Mouse (Mus musculus) hindbrain, embryonic 15.5 days (tissue): ENCODE data around the gene Cib1. TPM values are rescaled to one million over a fixed set of nuclear protein-coding genes. Genes with fewer than 3 reads are reported as not detected.

Experiments used
- ATAC-seq: fragments of 200-750 bp; cut with Nextera tagmentation; 2 replicates; pipeline ENCODE4 v1.8.0; 2017; ENCODE audit warnings: low read depth, moderate number of reproducible peaks, moderate TSS enrichment; ENCODE audit not compliant: low FRiP score
- H3K27ac ChIP-seq: fragments of 300-500 bp; sonication (generic); replicated peaks from 2 replicates; pipeline ENCODE4 v1.5.1; 2015; ENCODE audit warnings: mild to moderate bottlenecking, inconsistent platforms
- H3K27me3 ChIP-seq: fragments of 300-500 bp; sonication (generic); 2 replicates; pipeline ENCODE4 v1.6.1; 2015; ENCODE audit warnings: control low read depth, inconsistent platforms
- H3K36me3 ChIP-seq: fragments of 300-500 bp; sonication (generic); 2 replicates; pipeline ENCODE4 v1.6.1; 2015; ENCODE audit warnings: control low read depth, inconsistent platforms
- H3K4me1 ChIP-seq: fragments of 300-500 bp; sonication (generic); replicated peaks from 2 replicates; pipeline ENCODE4 v1.6.1; 2015; ENCODE audit warnings: control low read depth, inconsistent platforms
- H3K4me2 ChIP-seq: fragments of 300-500 bp; sonication (generic); 2 replicates; pipeline ENCODE4 v1.6.1; 2015; ENCODE audit warnings: moderate library complexity, mild to moderate bottlenecking, inconsistent platforms
- H3K4me3 ChIP-seq: fragments of 300-500 bp; sonication (generic); 2 replicates; pipeline ENCODE4 v1.5.1; 2015; ENCODE audit warnings: mild to moderate bottlenecking, inconsistent platforms
- H3K9ac ChIP-seq: fragments of 300-500 bp; sonication (generic); 2 replicates; pipeline ENCODE4 v1.6.1; 2015; ENCODE audit warnings: inconsistent platforms
- H3K9me3 ChIP-seq: fragments of 300-500 bp; sonication (generic); 2 replicates; pipeline ENCODE4 v1.6.1; 2016; ENCODE audit warnings: control low read depth, inconsistent platforms
- WGBS: fragments of 180-500 bp; shearing (Covaris S2); methylation state at CpG from one replicate; pipeline ENCODE4 v1.1.7; 2015; 5-methylcytosine and 5-hydroxymethylcytosine counted together
- polyA plus RNA-seq: library from polyadenylated mRNA; unstranded; fragments of >200 nt; fragmentation: Nextera tagmentation; extraction: Ambion mirVana; gene quantifications from 2 replicates; pipeline ENCODE4 v1.2.1, GENCODE M21; 2015

The Cib1 gene
- polyA plus RNA-seq, 1 experiment from 2014 or later, result 36.4 TPM

GRCm38 (mm10) chr7:80260625-80261371 is 28.2 kb upstream of the Cib1 start, which contains the start of gene Ngrn:
TSS of gene Ngrn (plus strand) at chr7:80261215.
- Histone ChIP-seq H3K36me3 (peaks cover 21% of the 10 kb centered on the region), H3K9me3 (no peaks in the 10 kb centered on the region), H3K27me3 (peaks cover 32% of the 10 kb centered on the region), H3K27ac (peak within 1 kb of the TSS; percentile 88), H3K4me1 (peaks cover 20% of the 10 kb centered on the region), H3K4me3 (peak within 1 kb of the TSS; percentile 96), H3K4me2 (peak within 1 kb of the TSS; percentile 85), H3K9ac (peak within 1 kb of the TSS; percentile 87)
- 25% methylated on average over 40 of the region's 40 CpGs for WGBS
- peak; percentile 92 for ATAC-seq

GRCm38 (mm10) chr7:80257706-80258105 is 25.1 kb upstream of the Cib1 start:
- no peak overlapping the region for H3K27ac ChIP-seq
- no peak overlapping the region for H3K4me3 ChIP-seq
- no peaks in the 10 kb centered on the region for H3K36me3 ChIP-seq
- peaks cover 15% of the 10 kb centered on the region for H3K4me1 ChIP-seq
- peaks cover 35% of the 10 kb centered on the region for H3K27me3 ChIP-seq
- ATAC-seq, result no peak
- 74% methylated on average over 2 of the region's 2 CpGs for WGBS
- H3K9ac ChIP-seq, result no peak overlapping the region
- no peak overlapping the region for H3K4me2 ChIP-seq
- H3K9me3 ChIP-seq, result no peaks in the 10 kb centered on the region

GRCm38 (mm10) chr7:80255981-80256380 is 23.4 kb upstream of the Cib1 start:
- H3K9ac ChIP-seq, result no peak overlapping the region
- H3K4me3 ChIP-seq, result no peak overlapping the region
- H3K36me3 ChIP-seq, result no peaks in the 10 kb centered on the region
- WGBS, result 73% methylated on average over 2 of the region's 2 CpGs
- no peaks in the 10 kb centered on the region for H3K9me3 ChIP-seq
- no peak overlapping the region for H3K4me2 ChIP-seq
- no peak overlapping the region for H3K27ac ChIP-seq
- no peak for ATAC-seq
- H3K4me1 ChIP-seq, result peaks cover 6% of the 10 kb centered on the region
- H3K27me3 ChIP-seq, result peaks cover 35% of the 10 kb centered on the region

GRCm38 (mm10) chr7:80252886-80253285 is 20.3 kb upstream of the Cib1 start:
- Histone ChIP-seq H3K27me3 (peaks cover 17% of the 10 kb centered on the region), H3K4me2 (no peak overlapping the region), H3K9ac (no peak overlapping the region), H3K36me3 (no peaks in the 10 kb centered on the region), H3K4me3 (no peak overlapping the region), H3K9me3 (no peaks in the 10 kb centered on the region), H3K27ac (no peak overlapping the region), H3K4me1 (no peaks in the 10 kb centered on the region)
- WGBS, result 87% methylated on average over 11 of the region's 11 CpGs
- no peak for ATAC-seq

- Histone ChIP-seq H3K36me3 (no peaks in the 10 kb centered on the region), H3K27me3 (peaks cover 14% of the 10 kb centered on the region; the same call in 1 of the 2 replicates), H3K9me3 (no peaks in the 10 kb centered on the region), H3K4me3 (no peak overlapping the region), H3K27ac (no peak overlapping the region), H3K9ac (no peak overlapping the region), H3K4me1 (no peaks in the 10 kb centered on the region), H3K4me2 (no peak overlapping the region)
- 72% methylated on average over 7 of the region's 7 CpGs for WGBS
- ATAC-seq, result no peak
Observed at GRCm38 (mm10) chr7:80252437-80252836, 19.8 kb upstream of the Cib1 start.

GRCm38 (mm10) chr7:80246859-80247258 is 14.2 kb upstream of the Cib1 start:
- peak overlapping the region; percentile 88; the same call in 1 of the 2 replicates for H3K27ac ChIP-seq
- no peak overlapping the region for H3K9ac ChIP-seq
- 0 out of 2 replicates have a peak, but pooled peaks cover 5% of the 10 kb centered on the region for H3K4me1 ChIP-seq
- ATAC-seq, result no peak
- H3K9me3 ChIP-seq, result no peaks in the 10 kb centered on the region
- no peaks in the 10 kb centered on the region for H3K36me3 ChIP-seq
- peak overlapping the region; percentile 62 for H3K4me2 ChIP-seq
- 66% methylated on average over 7 of the region's 7 CpGs for WGBS
- H3K27me3 ChIP-seq, result 0 out of 2 replicates have a peak, but pooled peaks cover 2% of the 10 kb centered on the region
- peak overlapping the region; percentile 59 for H3K4me3 ChIP-seq

GRCm38 (mm10) chr7:80246148-80246721 is 13.6 kb upstream of the Cib1 start, which contains the start of gene Ttll13:
TSS of gene Ttll13 (plus strand) at chr7:80246376.
- no peaks in the 10 kb centered on the region for H3K36me3 ChIP-seq
- under 1% methylated on average over 47 of the region's 48 CpGs for WGBS
- ATAC-seq, result peak; percentile 99

GRCm38 (mm10) chr7:80244851-80245250 is 12.2 kb upstream of the Cib1 start:
- Histone ChIP-seq H3K9ac (no peak overlapping the region), H3K4me3 (no peak overlapping the region), H3K9me3 (no peaks in the 10 kb centered on the region), H3K27ac (no peak overlapping the region), H3K4me1 (0 out of 2 replicates have a peak, but pooled peaks cover 5% of the 10 kb centered on the region), H3K27me3 (no peaks in the 10 kb centered on the region), H3K36me3 (0 out of 2 replicates have a peak, but pooled peaks cover 8% of the 10 kb centered on the region), H3K4me2 (no peak overlapping the region)
- no peak for ATAC-seq
- WGBS, result 95% methylated on average over 4 of the region's 4 CpGs

More at GRCm38 (mm10) chr7:80246148-80246721, 13.6 kb upstream of the Cib1 start, which contains the start of gene Ttll13:
- Histone ChIP-seq H3K27me3 (0 out of 2 replicates have a peak, but pooled peaks cover 2% of the 10 kb centered on the region), H3K4me2 (peak within 1 kb of the TSS; percentile 62), H3K9me3 (no peaks in the 10 kb centered on the region), H3K4me3 (peak within 1 kb of the TSS; percentile 59), H3K9ac (peak within 1 kb of the TSS; percentile 68), H3K27ac (peak within 1 kb of the TSS; percentile 88), H3K4me1 (0 out of 2 replicates have a peak, but pooled peaks cover 5% of the 10 kb centered on the region)

GRCm38 (mm10) chr7:80241661-80242060 is 9.0 kb upstream of the Cib1 start:
- Histone ChIP-seq H3K4me2 (no peak overlapping the region), H3K36me3 (peaks cover 17% of the 10 kb centered on the region; the same call in 1 of the 2 replicates), H3K4me3 (no peak overlapping the region), H3K27me3 (no peaks in the 10 kb centered on the region), H3K4me1 (0 out of 2 replicates have a peak, but pooled peaks cover 3% of the 10 kb centered on the region), H3K27ac (no peak overlapping the region), H3K9ac (no peak overlapping the region), H3K9me3 (no peaks in the 10 kb centered on the region)
- whole genome bisulfite sequencing, result 89% methylated on average over 4 of the region's 4 CpGs
- ATAC-seq, result no peak

- no peak overlapping the region for H3K4me3 ChIP-seq
- ATAC-seq, result no peak
- H3K4me1 ChIP-seq, result peaks cover 16% of the 10 kb centered on the region
- H3K27ac ChIP-seq, result no peak overlapping the region
- H3K36me3 ChIP-seq, result peaks cover 17% of the 10 kb centered on the region; the same call in 1 of the 2 replicates
- H3K4me2 ChIP-seq, result no peak overlapping the region
- no peak overlapping the region for H3K9ac ChIP-seq
- no peaks in the 10 kb centered on the region for H3K27me3 ChIP-seq
- no peaks in the 10 kb centered on the region for H3K9me3 ChIP-seq
- WGBS, result 91% methylated on average over 10 of the region's 10 CpGs
Observed at GRCm38 (mm10) chr7:80238542-80238941, 5.9 kb upstream of the Cib1 start.

GRCm38 (mm10) chr7:80233799-80234198 is 1.2 kb upstream of the Cib1 start:
- H3K9ac ChIP-seq, result no peak overlapping the region
- H3K4me3 ChIP-seq, result peak overlapping the region; percentile 93
- WGBS, result 80% methylated on average over 9 of the region's 9 CpGs
- ATAC-seq, result no peak
- H3K4me2 ChIP-seq, result peak overlapping the region; percentile 70
- no peaks in the 10 kb centered on the region for H3K9me3 ChIP-seq
- H3K4me1 ChIP-seq, result peaks cover 29% of the 10 kb centered on the region
- peaks cover 4% of the 10 kb centered on the region; the same call in 1 of the 2 replicates for H3K36me3 ChIP-seq
- H3K27me3 ChIP-seq, result 0 out of 2 replicates have a peak, but pooled peaks cover 5% of the 10 kb centered on the region
- H3K27ac ChIP-seq, result no peak overlapping the region
